21 mouse cellular contexts compared by ENCODE assay signal in genomic region chr7:27026581-27026980, GRCm38 (mm10). TPM values are rescaled to one million over a fixed set of nuclear protein-coding genes. Genes with fewer than 3 reads are reported as not detected.
"Had no signal": no experiment of that assay in that cellular context is flagged by ENCODE, and none has a peak within 500 bp of the region (broad histone marks: within the 10 kb centered on the region; RNA-seq: fewer than 3 reads in every experiment).

No protein-coding gene starts in this region.

RNA-seq across cellular contexts. Expression of gene Cyp2a12, which starts 2.3 kb away (rescaled TPM):
- total RNA-seq: layer of hippocampus, adult 2 months; layer of hippocampus, postnatal 25 days; left cerebral cortex, adult 18-20 months; left cerebral cortex, postnatal 25 days; monocyte, adult 5-6 weeks; neutrophil, adult 5-6 weeks had no signal
- polyA plus RNA-seq: intestine, embryonic 14.5 days; intestine, postnatal 0 days; kidney, adult 2 months; kidney, embryonic 14.5 days; kidney, postnatal 0 days; large intestine, adult 2 months; limb, embryonic 10.5 days; limb, embryonic 13.5 days; lung, embryonic 16.5 days; midbrain, embryonic 10.5 days; midbrain, embryonic 13.5 days; midbrain, embryonic 16.5 days; myocyte; neural tube, embryonic 13.5 days; urinary bladder, adult 2 months had no signal
